In the genomic region with DNA sequence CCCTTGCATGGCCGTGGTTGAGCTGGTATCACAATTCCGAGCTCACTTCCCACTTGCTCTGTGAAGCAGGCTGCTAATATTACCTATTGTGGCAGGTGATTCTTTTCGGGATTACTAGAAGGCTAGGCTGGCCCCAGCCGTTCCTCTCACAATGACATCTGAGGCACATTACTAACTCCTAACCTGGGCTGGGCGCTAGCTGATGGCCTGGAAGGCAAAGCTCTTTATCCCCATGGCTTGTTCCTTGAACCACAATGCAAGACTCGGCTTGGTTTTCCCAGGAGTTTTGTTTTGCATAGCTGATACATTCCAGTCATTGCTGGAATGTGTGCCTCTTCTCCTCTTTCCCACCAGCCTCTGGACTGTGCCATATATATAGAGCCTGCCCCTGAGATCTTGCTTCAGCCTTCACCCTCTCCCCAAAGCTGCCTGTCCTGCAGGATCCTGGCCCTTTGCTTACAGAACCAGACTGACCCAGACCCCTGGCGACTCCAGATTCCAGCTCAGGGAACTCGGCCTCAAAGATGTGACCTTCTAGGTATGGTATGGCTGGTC, we compare ENCODE assay signal across 7 mouse cellular contexts. TPM values are rescaled to one million over a fixed set of nuclear protein-coding genes. Genes with fewer than 3 reads are reported as not detected.
DNase-seq lines count a peak whose midpoint lies in the region; ATAC-seq and TF ChIP-seq lines count a peak whose summit lies in the region.

Lifr (plus strand) TSS at position 404 of the 555 bp plus-strand sequence.

- no peak within 1 kb of the TSS for H3K27ac ChIP-seq in neural tube, embryonic 11.5 days (ENCODE audit: low read depth, low read length)
- no peak within 1 kb of the TSS for H3K27ac ChIP-seq in embryonic fibroblast, embryonic 13.5 days (ENCODE audit: insufficient read depth, low read length)
- H3K27ac ChIP-seq in hindbrain, embryonic 13.5 days: no peak within 1 kb of the TSS

- no peaks in the 10 kb centered on the region for H3K4me1 ChIP-seq in neural tube, embryonic 11.5 days (ENCODE audit: control insufficient read depth, insufficient read depth, low read length)
- peaks cover 8% of the 10 kb centered on the region for H3K4me1 ChIP-seq in embryonic fibroblast, embryonic 13.5 days (ENCODE audit: control insufficient read depth, insufficient read depth, low read length)
- peaks cover 2% of the 10 kb centered on the region for H3K4me1 ChIP-seq in hindbrain, embryonic 13.5 days (replicated peaks)

- H3K9ac ChIP-seq in neural tube, embryonic 11.5 days (ENCODE audit: low read length): no peak within 1 kb of the TSS
- no peak within 1 kb of the TSS for H3K9ac ChIP-seq in hindbrain, embryonic 13.5 days

- no peak within 1 kb of the TSS for H3K4me2 ChIP-seq in neural tube, embryonic 11.5 days (ENCODE audit: low read depth)
- no peak within 1 kb of the TSS for H3K4me2 ChIP-seq in hindbrain, embryonic 13.5 days

- DNase-seq in neural tube, embryonic 11.5 days (ENCODE audit: low spot score): no peak
- DNase-seq in neural tube, embryonic 10.5 days (ENCODE audit: extremely low spot score, low spot score): no peak
- no peak for DNase-seq in testis, postnatal 10 days (ENCODE audit: low spot score)
- DNase-seq in cerebellum, adult 11 months: no peak

- ATAC-seq in neural tube, embryonic 11.5 days (ENCODE audit: insufficient read depth, low FRiP score, low TSS enrichment): no peak
- no peak for ATAC-seq in hindbrain, embryonic 13.5 days (ENCODE audit: low FRiP score)
- ATAC-seq in monocyte, adult 5-6 weeks (replicated peaks; ENCODE audit: insufficient number of reproducible peaks, low FRiP score, low TSS enrichment, poor library complexity, severe bottlenecking): no peak

- no peaks in the 10 kb centered on the region for H3K9me3 ChIP-seq in neural tube, embryonic 11.5 days (ENCODE audit: control insufficient read depth, low read length)
- no peaks in the 10 kb centered on the region for H3K9me3 ChIP-seq in hindbrain, embryonic 13.5 days

- no peak within 1 kb of the TSS for H3K4me3 ChIP-seq in neural tube, embryonic 11.5 days (ENCODE audit: low read depth, low read length)
- H3K4me3 ChIP-seq in embryonic fibroblast, embryonic 13.5 days (ENCODE audit: insufficient read depth, low read length): no peak within 1 kb of the TSS
- H3K4me3 ChIP-seq in hindbrain, embryonic 13.5 days: no peak within 1 kb of the TSS

- TF ChIP-seq POLR2A in embryonic fibroblast, embryonic 13.5 days (IDR thresholded peaks at IDR 0.05; ENCODE audit: low read depth, low read length): no peak

- no peaks in the 10 kb centered on the region for H3K27me3 ChIP-seq in neural tube, embryonic 11.5 days (ENCODE audit: control insufficient read depth, insufficient read depth, low read length)
- H3K27me3 ChIP-seq in hindbrain, embryonic 13.5 days: 0 out of 2 replicates have a peak, but pooled peaks cover 4% of the 10 kb centered on the region

- 85% methylated on average over 8 of the region's 8 CpGs for WGBS in neural tube, embryonic 11.5 days
- WGBS in hindbrain, embryonic 13.5 days: 82% methylated on average over 8 of the region's 8 CpGs

- no peak for TF ChIP-seq CTCF in embryonic fibroblast, embryonic 13.5 days (IDR thresholded peaks at IDR 0.05; ENCODE audit: borderline replicate concordance, insufficient read depth, low read length)

- no peaks in the 10 kb centered on the region for H3K36me3 ChIP-seq in neural tube, embryonic 11.5 days (ENCODE audit: control insufficient read depth, insufficient read depth, low read length)
- H3K36me3 ChIP-seq in hindbrain, embryonic 13.5 days: no peaks in the 10 kb centered on the region

RNA-seq across cellular contexts. Expression of gene Lifr, which starts in this region (rescaled TPM):
- 29.7 and 34.3 TPM in 2 replicates for polyA plus RNA-seq in neural tube, embryonic 11.5 days (2014; fragmentation: Nextera tagmentation; extraction: Ambion mirVana)
- polyA plus RNA-seq in embryonic fibroblast, embryonic 13.5 days (2011; ENCODE audit: insufficient read length, low read depth, missing spikeins): 10.1 and 23.5 TPM in 2 replicates
- polyA plus RNA-seq in hindbrain, embryonic 13.5 days (2015; fragmentation: Nextera tagmentation; extraction: Ambion mirVana): 17.2 and 19.1 TPM in 2 replicates
- 4.9 to 11.3 TPM (median 10.7 TPM) in 3 replicates for total RNA-seq in monocyte, adult 5-6 weeks (2017)
